Mouse (Mus musculus) urinary bladder, adult 2 months (tissue): ENCODE data around the gene Ispd. TPM values are rescaled to one million over a fixed set of nuclear protein-coding genes. Genes with fewer than 3 reads are reported as not detected.

Source experiments
- DNase-seq: peaks from one replicate; pipeline ENCODE4 v3.0.0; 2022; ENCODE audit warnings: low spot score
- polyA plus RNA-seq: library from polyadenylated mRNA; depleted of rRNA; stranded (reverse); fragments of >200 nt; gene quantifications from 2 replicates; pipeline ENCODE4 v1.2.3, GENCODE M21; 2012

The Ispd gene
- polyA plus RNA-seq, 1 experiment, result 4.2 TPM

DNA sequence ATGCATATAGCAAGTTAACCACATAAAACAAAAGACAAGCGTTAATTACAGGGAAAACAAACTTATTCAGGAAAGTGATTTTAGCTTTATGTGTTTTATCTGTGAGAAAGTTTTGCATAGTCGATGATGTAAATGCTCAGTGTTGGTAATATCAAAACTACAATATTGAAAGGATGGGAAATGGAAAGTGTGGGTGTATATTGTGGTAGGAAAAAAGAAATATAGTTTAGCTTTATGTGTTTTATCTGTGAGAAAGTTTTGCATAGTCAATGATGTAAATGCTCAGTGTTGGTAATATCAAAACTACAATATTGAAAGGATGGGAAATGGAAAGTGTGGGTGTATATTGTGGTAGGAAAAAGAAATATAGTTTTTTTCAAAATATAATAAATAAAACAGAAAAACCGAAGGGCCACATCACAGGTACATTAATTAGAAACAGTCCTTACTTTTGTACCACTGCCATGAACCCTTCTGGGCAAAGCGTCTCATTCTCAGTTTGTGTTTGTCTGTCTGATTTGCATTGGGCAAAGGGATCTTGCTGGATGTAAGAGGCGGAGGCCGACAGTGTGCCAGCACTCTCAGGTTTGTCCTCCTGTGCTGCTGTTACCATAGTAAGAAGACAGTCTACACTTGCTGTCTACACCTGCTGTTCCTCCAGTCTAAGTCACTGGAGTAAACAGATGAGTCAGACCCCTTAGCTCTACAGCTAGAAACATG lies 87.2 kb downstream of the Ispd start:
- no peak for DNase-seq

DNA sequence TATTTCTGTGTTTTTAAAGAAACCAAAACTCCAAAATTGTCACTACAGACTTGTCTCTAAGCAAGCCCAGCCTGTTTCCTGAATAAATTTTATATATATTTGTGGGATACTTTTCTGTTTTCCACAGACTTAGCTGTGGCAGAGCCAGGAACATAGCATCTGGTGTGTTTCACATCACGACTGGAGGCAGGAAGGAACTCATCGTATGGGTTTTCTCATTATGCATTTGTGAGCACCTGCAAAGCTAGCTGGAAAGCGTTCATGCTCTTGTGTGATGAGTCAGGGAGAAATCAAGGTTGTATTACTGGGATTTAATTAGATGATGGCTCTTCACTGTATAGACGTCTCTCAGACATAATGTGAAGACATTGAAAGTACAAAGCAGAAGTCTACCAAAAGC lies 90.2 kb downstream of the Ispd start:
- DNase-seq, result no peak

- DNase-seq, result no peak
These were observed 92.9 kb downstream of the Ispd start for GRCm38 (mm10) chr12:36474171-36474570.

GRCm38 (mm10) chr12:36475269-36475668 lies 94.0 kb downstream of the Ispd start:
- DNase-seq, result no peak

GRCm38 (mm10) chr12:36476476-36476875 lies 95.2 kb downstream of the Ispd start:
- no peak for DNase-seq

GRCm38 (mm10) chr12:36477501-36477900 lies 96.3 kb downstream of the Ispd start:
- no peak for DNase-seq

GRCm38 (mm10) chr12:36477926-36478325 lies 96.7 kb downstream of the Ispd start:
- no peak for DNase-seq

GRCm38 (mm10) chr12:36481742-36482141 lies 100.5 kb downstream of the Ispd start:
- DNase-seq, result no peak

GRCm38 (mm10) chr12:36483346-36483745 lies 102.1 kb downstream of the Ispd start:
- no peak for DNase-seq

DNA sequence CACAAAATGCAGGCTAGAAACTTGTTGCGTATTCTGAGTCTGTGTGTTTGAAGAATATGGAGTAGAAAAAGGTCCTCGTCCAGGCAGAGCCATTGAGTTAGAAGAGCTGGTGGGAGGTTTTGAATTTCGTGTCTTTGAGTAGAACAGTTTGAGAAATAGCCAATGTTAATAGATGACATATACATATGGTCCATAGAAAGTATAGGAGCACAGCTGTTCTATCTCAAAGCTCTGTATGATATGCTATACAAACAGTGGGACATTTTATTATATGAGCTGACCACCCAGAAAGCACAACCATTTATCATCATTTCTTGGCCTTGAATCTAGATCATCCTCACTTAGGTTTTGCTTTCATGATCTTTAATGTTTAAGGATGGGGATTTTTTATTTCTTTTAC lies 116.3 kb downstream of the Ispd start:
- DNase-seq, result no peak

DNA sequence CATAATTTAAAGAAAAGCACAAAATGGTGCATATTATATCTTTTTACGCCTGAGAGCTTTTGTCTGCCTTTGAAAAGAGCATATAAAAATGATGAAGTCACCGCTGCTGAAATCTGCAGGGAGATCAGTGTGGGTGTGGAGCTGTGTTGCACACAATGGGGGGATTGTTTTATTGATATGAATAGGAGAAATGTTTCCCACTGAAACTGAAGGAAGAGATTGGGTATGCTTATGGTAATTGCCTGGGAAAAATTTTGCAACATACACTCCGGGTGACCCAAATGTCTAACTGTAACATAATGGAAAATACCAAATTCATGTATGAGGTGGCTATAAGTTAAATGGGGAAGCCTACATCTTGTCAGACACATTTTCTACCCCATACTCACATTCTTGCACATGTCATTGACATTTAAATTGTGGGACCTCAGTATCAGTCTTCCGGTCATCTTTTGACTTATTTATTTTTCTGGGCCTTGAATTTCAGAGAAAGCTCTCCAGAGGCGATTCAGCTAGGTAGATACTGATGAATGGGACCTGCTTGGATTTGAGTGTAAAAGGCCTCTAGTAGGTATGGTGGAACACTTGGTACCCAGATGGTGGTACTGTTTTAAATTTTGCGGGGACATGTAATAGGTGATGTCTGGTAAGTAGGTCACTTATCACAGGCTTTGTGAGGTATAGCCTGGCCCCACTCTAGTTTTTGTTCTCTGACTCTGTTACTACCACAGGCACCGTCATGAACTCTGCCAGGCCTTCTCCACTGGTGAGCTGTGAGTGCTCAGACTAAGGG lies 126.1 kb downstream of the Ispd start:
- no peak for DNase-seq

DNA sequence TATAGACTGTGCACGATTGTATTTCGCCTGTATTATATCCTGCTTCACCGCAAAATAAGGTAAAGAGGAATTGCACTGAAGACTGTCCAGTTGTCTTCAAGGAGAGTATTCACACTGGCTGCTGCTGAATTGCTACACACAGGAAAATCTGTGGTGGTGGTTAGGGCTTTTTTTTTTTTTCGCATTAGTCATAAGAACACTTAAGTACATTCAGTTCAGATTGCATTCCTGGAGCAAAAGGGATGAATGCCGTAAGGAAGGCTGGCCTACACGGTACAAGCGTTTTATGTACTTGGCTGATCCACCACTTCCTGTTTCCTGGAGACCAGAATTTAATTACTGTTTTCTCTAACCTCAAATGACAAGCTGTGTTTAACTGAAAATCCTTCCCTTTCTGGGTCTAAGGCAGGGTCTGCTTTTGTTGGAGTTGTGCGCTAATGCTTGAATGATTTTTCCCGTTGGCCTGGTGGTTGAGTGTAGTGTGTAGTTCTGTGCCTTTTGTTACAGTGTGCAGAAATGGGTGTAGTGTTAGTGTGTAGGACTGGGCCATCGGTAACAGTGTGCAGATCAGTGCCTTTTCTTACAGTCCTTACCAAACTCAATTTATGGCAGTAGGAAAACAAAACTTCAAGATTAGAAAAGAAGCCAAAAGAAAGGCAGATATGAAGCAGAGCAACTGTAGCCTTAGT lies 128.8 kb downstream of the Ispd start:
- DNase-seq, result no peak

GRCm38 (mm10) chr12:36521774-36522173 lies 140.5 kb downstream of the Ispd start:
- DNase-seq, result no peak

DNA sequence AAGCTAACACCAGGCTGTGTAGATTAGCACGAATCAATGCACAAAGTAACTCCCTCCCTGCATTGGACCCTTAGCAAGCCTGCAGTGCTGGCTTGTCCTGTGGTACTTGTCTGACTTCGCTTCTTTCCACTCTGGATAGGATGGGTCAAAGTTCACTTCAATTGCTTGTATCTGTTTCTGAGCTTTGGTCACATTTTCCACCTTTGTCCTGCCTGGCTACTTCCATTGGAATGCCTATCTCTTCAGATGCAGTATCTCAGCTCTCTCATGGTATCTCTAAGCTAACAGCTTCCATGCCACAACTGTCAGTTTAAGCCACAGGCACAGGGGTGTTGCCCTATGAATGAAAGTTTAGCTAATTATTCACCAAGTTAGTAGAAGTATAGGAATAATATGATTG lies 142.3 kb downstream of the Ispd start:
- DNase-seq, result no peak

GRCm38 (mm10) chr12:36530920-36531319 lies 149.7 kb downstream of the Ispd start:
- DNase-seq, result no peak

DNA sequence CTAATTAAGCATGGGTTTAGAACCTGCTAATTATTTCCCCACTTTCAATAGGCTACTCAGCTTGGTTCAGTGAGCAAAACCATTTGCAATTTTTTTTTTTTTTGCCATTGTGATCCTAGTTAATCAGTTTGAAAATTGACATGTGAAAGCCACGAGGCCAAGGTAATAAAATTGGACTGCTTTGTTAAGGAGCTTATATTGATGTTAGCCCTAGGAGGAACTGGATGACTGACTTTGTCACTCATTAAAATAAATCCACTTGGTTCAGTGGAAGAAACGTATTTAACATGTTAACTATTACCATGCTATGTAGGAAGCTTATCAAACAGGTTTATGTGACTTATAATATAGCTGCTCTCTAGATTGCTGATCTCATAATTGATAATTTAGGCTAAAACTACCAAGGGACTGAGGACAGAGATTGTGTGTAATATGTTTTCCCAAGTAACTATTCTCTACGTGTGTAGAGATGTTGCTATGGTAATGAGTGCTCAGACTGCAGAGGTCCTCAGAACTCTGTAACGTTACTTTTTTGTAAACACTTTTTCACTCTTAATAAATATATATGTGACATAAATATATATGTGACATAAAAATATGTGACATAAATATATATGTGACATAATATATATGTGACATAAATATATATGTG lies 150.3 kb downstream of the Ispd start:
- DNase-seq, result no peak

DNA sequence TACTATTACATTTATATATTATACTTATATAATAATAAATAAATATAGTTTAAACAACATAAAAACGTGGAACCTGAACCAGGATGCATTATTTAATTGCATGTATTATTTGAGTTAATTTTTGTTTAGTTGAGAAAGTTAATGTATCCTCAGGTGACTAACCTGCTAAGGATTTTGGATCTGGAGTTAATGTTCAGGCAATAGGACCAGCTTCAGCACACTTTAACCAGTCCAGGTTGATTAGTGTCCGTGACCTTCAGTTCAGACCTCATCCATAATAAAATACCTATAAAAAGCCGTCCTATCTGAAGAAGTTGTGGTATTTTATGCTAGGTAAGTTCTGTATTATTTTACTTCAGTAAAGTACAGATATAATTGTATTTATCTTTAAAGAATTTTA lies 151.3 kb downstream of the Ispd start:
- DNase-seq, result no peak

DNA sequence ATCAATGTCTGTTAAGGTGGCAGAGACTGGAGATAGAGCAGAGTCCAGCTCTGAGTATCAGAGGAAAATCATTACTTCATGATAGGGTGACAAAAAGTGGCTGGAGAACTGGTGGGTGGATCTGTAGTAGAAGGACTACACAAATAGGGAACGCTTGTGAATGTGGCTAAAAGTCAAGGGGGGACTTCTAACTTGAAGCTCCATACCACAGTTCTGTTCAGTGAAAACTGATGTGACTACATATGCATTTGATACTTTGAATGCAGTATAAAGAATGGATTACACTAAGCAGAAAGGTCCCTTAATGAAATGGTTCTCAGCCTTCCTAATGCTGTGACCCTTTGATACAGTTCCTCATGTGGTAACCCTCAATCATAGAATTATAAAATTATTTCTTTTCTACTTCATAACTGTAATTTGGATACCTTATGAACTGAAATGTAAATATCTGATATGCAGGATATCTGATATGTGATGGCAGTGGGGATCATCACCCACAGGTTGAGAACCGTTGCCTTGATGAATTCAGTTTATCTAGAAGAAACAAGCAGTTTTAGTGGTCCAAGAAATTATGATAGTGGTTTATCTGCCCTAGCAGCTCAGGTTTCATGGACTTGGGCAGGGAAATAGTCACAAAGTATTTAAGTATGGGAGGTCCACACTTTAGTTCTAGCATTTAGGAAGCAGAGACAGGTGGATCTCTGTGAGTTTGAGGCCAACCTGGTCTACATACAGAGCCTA lies 152.1 kb downstream of the Ispd start:
- DNase-seq, result no peak

DNA sequence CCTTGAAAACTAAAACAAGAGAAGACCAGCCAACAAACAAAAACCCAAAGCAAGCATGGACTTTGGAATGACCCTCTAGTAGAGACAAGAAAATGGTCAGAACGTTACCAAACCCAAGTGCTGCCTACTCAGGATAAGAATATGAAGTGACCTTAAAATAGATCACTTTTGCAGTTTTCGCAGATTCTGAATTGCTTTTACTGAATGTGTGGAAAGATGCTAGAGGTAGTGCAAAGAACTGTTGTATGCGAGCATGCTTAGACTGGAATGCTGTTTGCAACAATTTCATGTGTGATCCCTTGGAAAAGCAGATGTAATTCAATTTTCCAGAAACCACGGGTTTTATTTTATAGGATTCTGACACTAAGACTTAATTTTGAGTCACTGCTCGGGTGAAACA lies 153.3 kb downstream of the Ispd start:
- no peak for DNase-seq

DNA sequence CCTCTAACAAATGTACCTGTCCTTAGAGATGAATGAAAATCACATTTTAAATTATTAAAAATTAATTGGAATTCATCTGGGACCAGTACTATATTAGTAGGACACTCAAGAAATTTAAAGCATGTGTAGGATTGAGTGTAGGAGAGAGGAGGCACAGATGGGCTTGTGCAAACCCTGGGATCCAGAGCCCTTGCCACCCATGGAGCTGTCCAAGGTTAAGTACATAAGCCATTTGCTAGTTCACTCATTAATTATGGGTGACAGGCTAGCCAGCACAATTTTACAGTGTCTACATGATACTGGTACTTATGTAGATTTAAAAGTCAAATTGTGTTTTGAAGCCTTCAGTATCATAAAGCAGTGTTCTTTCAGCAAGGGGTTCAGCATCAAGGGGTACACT lies 164.1 kb downstream of the Ispd start:
- DNase-seq, result no peak

- no peak for DNase-seq
These were observed 168.2 kb downstream of the Ispd start for GRCm38 (mm10) chr12:36549474-36549873.

DNA sequence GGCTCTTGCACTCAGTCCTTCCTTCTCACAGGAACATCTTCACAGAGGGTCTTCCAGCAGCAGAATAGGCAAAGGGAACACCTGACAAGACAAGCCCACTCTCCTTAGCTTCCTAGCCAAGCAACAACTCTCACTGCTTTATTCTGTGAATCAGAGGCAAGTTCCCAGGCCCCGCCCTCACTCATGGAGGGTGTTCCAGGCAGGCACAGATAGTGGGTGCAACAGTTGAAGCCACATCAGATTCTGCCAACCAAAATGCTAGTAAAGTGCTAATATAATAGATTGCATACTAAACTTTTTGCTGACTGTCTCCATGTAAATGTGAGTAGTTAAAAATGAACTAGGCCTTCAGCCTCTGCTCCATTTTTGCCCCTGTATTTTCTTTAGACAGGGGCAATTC lies 173.4 kb downstream of the Ispd start:
- no peak for DNase-seq
